Mouse (Mus musculus) brain, embryonic 18.5 days (tissue): ENCODE results near the gene Atf5.

Experiments used
- DNase-seq: peaks from one replicate; pipeline ENCODE4 v3.0.0-alpha.2; 2012; ENCODE audit warnings: low read depth, low spot score

Gene Atf5

GRCm38 (mm10) chr7:44820525-44820924 is 4.1 kb upstream of the Atf5 start:
- DNase-seq: no peak

- no peak for DNase-seq
Observed at GRCm38 (mm10) chr7:44819863-44820262, 3.4 kb upstream of the Atf5 start.

GRCm38 (mm10) chr7:44819391-44819790 is 2.9 kb upstream of the Atf5 start:
- DNase-seq: no peak

- no peak for DNase-seq
Observed at GRCm38 (mm10) chr7:44818751-44819235, 2.3 kb upstream of the Atf5 start.

- DNase-seq: no peak
Observed at GRCm38 (mm10) chr7:44818164-44818563, 1.7 kb upstream of the Atf5 start.

GRCm38 (mm10) chr7:44817441-44817840 is 983 bp upstream of the Atf5 start:
- DNase-seq: no peak

- peak; percentile 97 for DNase-seq
Observed at GRCm38 (mm10) chr7:44815721-44816469, 563 bp downstream of the Atf5 start, which contains the start of the genes Nup62 and Il4i1. Nup62 (plus strand) TSS chr7:44816088. Il4i1 (plus strand) TSS chr7:44816387.

GRCm38 (mm10) chr7:44814952-44815553 is 1.4 kb downstream of the Atf5 start:
- DNase-seq: no peak

GRCm38 (mm10) chr7:44814423-44814822 is 2.0 kb downstream of the Atf5 start:
- no peak for DNase-seq

GRCm38 (mm10) chr7:44813985-44814384 is 2.5 kb downstream of the Atf5 start:
- no peak for DNase-seq

GRCm38 (mm10) chr7:44812651-44813325 is 3.7 kb downstream of the Atf5 start:
- DNase-seq: no peak

- DNase-seq: no peak
Observed at GRCm38 (mm10) chr7:44810819-44811557, 5.5 kb downstream of the Atf5 start.

- DNase-seq: no peak
Observed at GRCm38 (mm10) chr7:44810365-44810764, 6.1 kb downstream of the Atf5 start.

GRCm38 (mm10) chr7:44809466-44809865 is 7.0 kb downstream of the Atf5 start:
- no peak for DNase-seq

- DNase-seq: no peak
Observed at GRCm38 (mm10) chr7:44808927-44809326, 7.5 kb downstream of the Atf5 start.

- no peak for DNase-seq
Observed at GRCm38 (mm10) chr7:44792781-44793180, 23.7 kb downstream of the Atf5 start.

- DNase-seq: no peak
Observed at GRCm38 (mm10) chr7:44790066-44790465, 26.4 kb downstream of the Atf5 start.

- no peak for DNase-seq
Observed at GRCm38 (mm10) chr7:44789531-44789930, 26.9 kb downstream of the Atf5 start.

- DNase-seq: no peak
Observed at GRCm38 (mm10) chr7:44780101-44780500, 36.4 kb downstream of the Atf5 start.

- DNase-seq: no peak
Observed at GRCm38 (mm10) chr7:44776849-44777498, 39.5 kb downstream of the Atf5 start.

- DNase-seq: no peak
Observed at GRCm38 (mm10) chr7:44772591-44773204, 43.8 kb downstream of the Atf5 start.
